Mouse (Mus musculus) heart, postnatal 0 days (tissue): ENCODE measurements around the gene Dmwd. TPM values are rescaled to one million over a fixed set of nuclear protein-coding genes. Genes with fewer than 3 reads are reported as not detected.

ENCODE experiments used
- ATAC-seq: fragments of 200-750 bp; cut with Nextera tagmentation; 2 replicates; pipeline ENCODE4 v1.8.0; 2017; ENCODE audit warnings: low read depth, moderate number of reproducible peaks, moderate library complexity; ENCODE audit not compliant: insufficient read depth
- DNase-seq: peaks from one replicate; pipeline ENCODE4 v3.0.0-alpha.2; 2016; ENCODE audit warnings: low spot score
- H3K27ac ChIP-seq: fragments of 300-500 bp; sonication (generic); 2 replicates; pipeline ENCODE4 v1.5.1; 2014; ENCODE audit warnings: low read depth, mild to moderate bottlenecking
- H3K27me3 ChIP-seq: fragments of 300-500 bp; sonication (generic); 2 replicates; pipeline ENCODE4 v1.6.1; 2014; ENCODE audit warnings: low read length, mixed read lengths; ENCODE audit not compliant: control insufficient read depth, insufficient read depth
- H3K36me3 ChIP-seq: fragments of 300-500 bp; sonication (generic); replicated peaks from 2 replicates; pipeline ENCODE4 v1.6.1; 2014; ENCODE audit warnings: low read length, mixed read lengths; ENCODE audit not compliant: control insufficient read depth, insufficient read depth
- H3K4me1 ChIP-seq: fragments of 300-500 bp; sonication (generic); 2 replicates; pipeline ENCODE4 v1.6.1; 2014; ENCODE audit warnings: antibody characterized with exemption; ENCODE audit not compliant: control insufficient read depth, insufficient read depth
- H3K4me2 ChIP-seq: fragments of 300-500 bp; sonication (generic); 2 replicates; pipeline ENCODE4 v1.6.1; 2014; ENCODE audit warnings: low read depth, mild to moderate bottlenecking, low read length, moderate library complexity
- H3K4me3 ChIP-seq: fragments of 300-500 bp; sonication (generic); 2 replicates; pipeline ENCODE4 v1.5.1; 2014; ENCODE audit warnings: low read depth, low read length
- H3K9ac ChIP-seq: fragments of 300-500 bp; sonication (generic); replicated peaks from 2 replicates; pipeline ENCODE4 v1.6.1; 2014; ENCODE audit warnings: low read depth, low read length, mixed read lengths
- H3K9me3 ChIP-seq: fragments of 300-500 bp; sonication (generic); replicated peaks from 2 replicates; pipeline ENCODE4 v1.6.1; 2016; ENCODE audit warnings: low read length; ENCODE audit not compliant: control insufficient read depth
- CTCF ChIP-seq: IDR thresholded peaks from 2 replicates; pipeline ENCODE4 v1.5.1; 2016; ENCODE audit warnings: antibody characterized with exemption, control low read depth, low read depth
- EP300 ChIP-seq: IDR thresholded peaks from 2 replicates; pipeline ENCODE4 v1.6.1; 2016; ENCODE audit warnings: antibody characterized with exemption, low read depth
- WGBS: fragments of 180-500 bp; shearing (Covaris S2); extraction: QIAGEN DNeasy Blood & Tissue Kit; methylation state at CpG from one replicate; pipeline ENCODE4 v1.1.7; 2014; 5-methylcytosine and 5-hydroxymethylcytosine counted together
- polyA plus RNA-seq: library from polyadenylated mRNA; unstranded; fragments of >200 nt; fragmentation: Nextera tagmentation; extraction: Ambion mirVana; gene quantifications from 2 replicates; pipeline ENCODE4 v1.2.1, GENCODE M21; 2015
- total RNA-seq: library from RNA; depleted of rRNA; stranded (reverse); fragments of >200 nt; gene quantifications from 2 replicates; pipeline ENCODE4 v1.2.3, GENCODE M21; 2014; ENCODE audit warnings: low replicate concordance

The Dmwd gene
- total and polyA plus RNA-seq, 2 experiments from 2014 or later, result 10.6 to 71.6 TPM

DNA sequence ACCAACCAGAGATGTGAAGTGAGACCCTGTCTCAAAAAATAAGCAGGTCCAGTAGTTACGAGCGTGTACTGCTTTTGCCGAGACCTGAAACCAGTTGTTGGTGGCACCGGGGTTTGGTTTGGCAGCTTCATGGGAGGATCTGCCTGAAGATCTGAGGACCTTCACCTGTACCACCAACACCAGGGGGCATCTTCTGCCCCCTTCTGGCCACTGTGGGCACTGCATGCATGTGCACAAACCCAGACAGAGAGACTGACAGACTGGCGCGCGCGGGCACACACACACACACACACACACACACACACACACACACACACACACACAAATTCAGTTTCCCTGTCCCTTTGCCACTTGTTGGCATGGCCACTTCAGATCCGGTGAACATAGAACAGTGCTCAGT is 2.5 kb upstream of the Dmwd start:
- Histone ChIP-seq H3K9me3 (no peaks in the 10 kb centered on the region), H3K4me3 (no peak overlapping the region), H3K27ac (no peak overlapping the region), H3K4me1 (peaks cover 20% of the 10 kb centered on the region), H3K4me2 (no peak overlapping the region), H3K9ac (no peak overlapping the region), H3K27me3 (no peaks in the 10 kb centered on the region), H3K36me3 (peaks cover 8% of the 10 kb centered on the region)
- WGBS, result 76% methylated on average over 9 of the region's 9 CpGs
- TF ChIP-seq EP300 (no peak), CTCF (peak; percentile 65)
- DNase-seq (no peak), ATAC-seq (no peak)

DNA sequence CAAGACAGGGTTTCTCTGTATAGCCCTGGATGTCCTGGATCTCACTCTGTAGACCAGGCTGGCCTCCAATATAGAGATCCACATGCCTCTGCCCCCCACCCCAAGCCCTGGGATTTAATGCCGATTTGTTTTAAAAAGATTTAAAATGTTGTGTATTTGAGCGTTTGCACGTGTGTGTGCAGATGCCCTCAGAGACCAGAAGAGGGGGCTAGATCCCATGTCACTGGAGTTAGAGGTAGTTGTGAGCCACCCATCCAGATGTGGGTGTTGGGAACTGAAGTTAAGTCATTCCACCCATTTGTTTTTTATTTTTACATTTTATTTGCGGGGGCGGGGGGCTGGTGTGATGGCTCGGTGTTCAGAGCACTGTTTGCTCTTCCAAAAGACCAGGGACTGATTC is 1.5 kb upstream of the Dmwd start:
- H3K27me3 ChIP-seq, result no peaks in the 10 kb centered on the region
- no peak overlapping the region for H3K4me2 ChIP-seq
- ATAC-seq, result no peak
- H3K36me3 ChIP-seq, result peaks cover 17% of the 10 kb centered on the region
- H3K9ac ChIP-seq, result no peak overlapping the region
- 91% methylated on average over 6 of the region's 6 CpGs for WGBS
- no peaks in the 10 kb centered on the region for H3K9me3 ChIP-seq
- TF ChIP-seq CTCF (no peak), EP300 (no peak)
- no peak overlapping the region for H3K4me3 ChIP-seq
- peaks cover 20% of the 10 kb centered on the region for H3K4me1 ChIP-seq
- no peak overlapping the region for H3K27ac ChIP-seq
- no peak for DNase-seq

DNA sequence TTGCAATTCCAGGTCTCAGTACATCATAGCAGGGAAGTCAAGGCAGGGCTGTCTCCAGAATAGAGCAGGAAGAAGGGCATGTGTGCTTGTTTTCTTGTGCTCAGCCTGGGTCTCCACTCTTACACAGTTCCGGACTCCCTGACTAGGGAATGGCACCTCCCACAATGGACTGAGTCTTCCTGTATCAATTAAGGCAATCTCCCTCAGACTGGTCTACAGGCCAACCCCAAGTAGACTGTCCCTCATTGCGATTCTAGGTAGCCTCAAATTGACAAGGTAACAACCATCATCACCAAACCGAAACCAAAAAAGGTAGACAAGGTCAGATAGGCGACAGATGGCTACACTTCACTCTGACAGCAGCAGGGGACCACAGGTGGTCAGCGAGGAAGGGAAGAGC is 796 bp upstream of the Dmwd start:
- Histone ChIP-seq H3K27me3 (no peaks in the 10 kb centered on the region), H3K4me2 (peak overlapping the region; percentile 91), H3K4me3 (peak overlapping the region; percentile 92), H3K36me3 (peaks cover 25% of the 10 kb centered on the region), H3K9me3 (no peaks in the 10 kb centered on the region), H3K27ac (peak overlapping the region; percentile 97; the same call in 1 of the 2 replicates), H3K4me1 (peaks cover 20% of the 10 kb centered on the region), H3K9ac (0 out of 2 replicates have a peak overlapping the region, but pooled peaks have one; percentile 1)
- no peak for TF ChIP-seq EP300
- no peak for TF ChIP-seq CTCF
- no peak for DNase-seq
- WGBS, result 54% methylated on average over 5 of the region's 5 CpGs
- no peak for ATAC-seq

DNA sequence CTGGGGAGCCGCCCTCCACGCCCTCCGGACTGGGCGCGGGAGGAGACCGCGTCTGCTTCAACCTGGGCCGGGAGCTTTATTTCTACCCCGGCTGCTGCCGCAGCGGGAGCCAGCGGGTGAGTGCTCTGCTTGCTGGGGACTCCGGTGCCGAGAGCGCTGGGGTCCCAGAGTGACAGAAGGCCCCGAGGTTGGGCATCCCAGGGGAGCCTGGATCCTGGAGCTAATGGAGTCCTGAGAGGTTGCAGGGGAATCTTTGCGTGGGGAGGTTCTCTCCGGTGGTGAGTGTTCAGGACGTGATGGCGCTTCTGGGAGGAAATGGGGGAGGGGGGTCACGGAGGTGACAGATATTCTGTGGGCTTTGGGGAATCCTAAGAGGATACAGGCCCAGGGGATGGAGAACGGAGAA is 562 bp downstream of the Dmwd start:
- Histone ChIP-seq H3K4me1 (peaks cover 25% of the 10 kb centered on the region), H3K9ac (peak overlapping the region; percentile 99), H3K36me3 (peaks cover 38% of the 10 kb centered on the region), H3K27ac (peak overlapping the region; percentile 97), H3K4me2 (peak overlapping the region; percentile 91), H3K4me3 (peak overlapping the region; percentile 92), H3K9me3 (no peaks in the 10 kb centered on the region), H3K27me3 (no peaks in the 10 kb centered on the region)
- under 1% methylated on average over 22 of the region's 22 CpGs for WGBS
- TF ChIP-seq CTCF, result no peak
- no peak for DNase-seq
- no peak; the same call in none of the 2 replicates for ATAC-seq

DNA sequence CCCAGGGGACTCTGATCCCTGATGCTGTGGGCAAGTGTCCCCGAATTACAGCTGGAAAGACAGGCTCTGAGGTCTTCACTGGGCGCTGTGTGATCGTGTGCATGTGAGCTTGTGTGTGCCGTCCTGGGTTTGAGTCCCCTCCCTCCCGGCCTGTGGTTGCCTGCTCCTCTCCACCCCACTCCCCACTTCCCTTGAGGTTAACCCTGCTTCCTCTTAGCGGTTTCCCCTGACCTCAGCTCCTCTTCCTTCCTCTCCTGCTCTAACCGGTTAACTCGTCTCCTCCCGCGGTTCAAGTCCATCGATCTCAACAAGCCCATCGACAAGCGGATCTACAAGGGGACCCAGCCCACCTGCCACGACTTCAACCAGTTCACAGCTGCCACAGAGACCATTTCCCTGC is 1.7 kb downstream of the Dmwd start:
- H3K4me3 ChIP-seq, result peak overlapping the region; percentile 92; the same call in 1 of the 2 replicates
- peak overlapping the region; percentile 97; the same call in 1 of the 2 replicates for H3K27ac ChIP-seq
- H3K27me3 ChIP-seq, result no peaks in the 10 kb centered on the region
- H3K9ac ChIP-seq, result no peak overlapping the region
- peaks cover 36% of the 10 kb centered on the region for H3K4me1 ChIP-seq
- ATAC-seq (no peak), DNase-seq (no peak)
- H3K4me2 ChIP-seq, result peak overlapping the region; percentile 91
- TF ChIP-seq EP300 (no peak), CTCF (no peak)
- 56% methylated on average over 14 of the region's 14 CpGs for WGBS
- peaks cover 49% of the 10 kb centered on the region for H3K36me3 ChIP-seq
- no peaks in the 10 kb centered on the region for H3K9me3 ChIP-seq

DNA sequence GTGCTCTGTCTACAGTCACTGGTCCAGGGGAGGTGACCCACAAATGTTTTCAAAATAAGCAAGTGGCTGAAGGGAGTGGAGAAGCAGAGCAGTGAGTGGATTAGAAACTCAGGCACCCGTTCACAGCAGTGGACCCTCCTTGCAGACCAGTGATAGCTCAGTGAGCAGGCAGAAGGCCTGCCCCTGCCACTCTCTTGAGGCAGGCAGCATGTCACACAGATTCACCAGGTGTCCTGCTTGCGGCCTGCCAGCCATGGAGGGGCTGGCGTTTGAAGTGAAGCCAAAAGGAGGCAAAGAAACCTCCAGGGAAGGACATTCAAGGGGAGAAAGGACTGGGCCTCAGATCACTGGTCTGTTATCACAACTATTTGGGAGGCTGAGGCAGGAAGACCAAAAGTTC is 2.7 kb downstream of the Dmwd start:
- H3K36me3 ChIP-seq, result peaks cover 52% of the 10 kb centered on the region
- H3K4me1 ChIP-seq, result peaks cover 41% of the 10 kb centered on the region

More for the DNA sequence above, 2.7 kb downstream of the Dmwd start:
- H3K4me3 ChIP-seq, result no peak overlapping the region
- 55% methylated on average over 3 of the region's 3 CpGs for WGBS
- H3K4me2 ChIP-seq, result no peak overlapping the region
- no peaks in the 10 kb centered on the region for H3K9me3 ChIP-seq
- H3K9ac ChIP-seq, result no peak overlapping the region
- DNase-seq, result no peak
- H3K27me3 ChIP-seq, result no peaks in the 10 kb centered on the region
- no peak for TF ChIP-seq CTCF
- no peak for TF ChIP-seq EP300
- H3K27ac ChIP-seq, result no peak overlapping the region
- ATAC-seq, result no peak
